Mouse (Mus musculus) small intestine, adult 2 months (tissue): ENCODE data around the gene Rpl37. TPM values are rescaled to one million over a fixed set of nuclear protein-coding genes. Genes with fewer than 3 reads are reported as not detected.

ENCODE experiments used
- H3K27ac ChIP-seq: fragments of 200-500 bp; 2 replicates; pipeline ENCODE4 v1.5.1; 2012; ENCODE audit warnings: low read depth, low read length, control low read depth, inconsistent platforms; ENCODE audit not compliant: insufficient read depth
- H3K27me3 ChIP-seq: fragments of 200-500 bp; 2 replicates; pipeline ENCODE4 v1.6.1; 2012; ENCODE audit warnings: mild to moderate bottlenecking, moderate library complexity, low read length, inconsistent platforms; ENCODE audit not compliant: control insufficient read depth, insufficient read depth
- H3K36me3 ChIP-seq: fragments of 200-500 bp; 2 replicates; pipeline ENCODE4 v1.6.1; 2012; ENCODE audit warnings: mild to moderate bottlenecking, low read length, control low read depth, inconsistent platforms; ENCODE audit not compliant: control insufficient read depth, insufficient read depth
- H3K4me1 ChIP-seq: fragments of 200-500 bp; 2 replicates; pipeline ENCODE4 v1.6.1; 2012; ENCODE audit warnings: low read length, inconsistent platforms, mixed read lengths; ENCODE audit not compliant: control insufficient read depth, insufficient read depth, insufficient read length
- H3K4me3 ChIP-seq: fragments of 200-500 bp; 2 replicates; pipeline ENCODE4 v1.5.1; 2012; ENCODE audit warnings: low read depth, mild to moderate bottlenecking, control low read depth, inconsistent platforms, low read length, moderate library complexity
- CTCF ChIP-seq: fragments of 200-500 bp; IDR thresholded peaks from 2 replicates; pipeline ENCODE4 v1.5.1; 2012; ENCODE audit warnings: low read depth, mild to moderate bottlenecking, control low read depth, inconsistent platforms, low read length, moderate library complexity, mixed read lengths; ENCODE audit not compliant: insufficient replicate concordance, insufficient read length; ENCODE audit errors: extremely low read depth
- POLR2A ChIP-seq: fragments of 200-500 bp; IDR thresholded peaks from 2 replicates; pipeline ENCODE4 v1.6.1; 2012; ENCODE audit warnings: low read depth, mild to moderate bottlenecking, control low read depth, inconsistent platforms, low read length, moderate library complexity
- WGBS: fragments of 180-500 bp; shearing (Covaris S2); methylation state at CpG from one replicate; pipeline ENCODE4 v1.1.7; 2018; 5-methylcytosine and 5-hydroxymethylcytosine counted together
- polyA plus RNA-seq: library from polyadenylated mRNA; depleted of rRNA; stranded (reverse); fragments of >200 nt; gene quantifications from 2 replicates; pipeline ENCODE4 v1.2.3, GENCODE M21; 2012

Gene Rpl37
- polyA plus RNA-seq, 1 experiment: 563 TPM

DNA sequence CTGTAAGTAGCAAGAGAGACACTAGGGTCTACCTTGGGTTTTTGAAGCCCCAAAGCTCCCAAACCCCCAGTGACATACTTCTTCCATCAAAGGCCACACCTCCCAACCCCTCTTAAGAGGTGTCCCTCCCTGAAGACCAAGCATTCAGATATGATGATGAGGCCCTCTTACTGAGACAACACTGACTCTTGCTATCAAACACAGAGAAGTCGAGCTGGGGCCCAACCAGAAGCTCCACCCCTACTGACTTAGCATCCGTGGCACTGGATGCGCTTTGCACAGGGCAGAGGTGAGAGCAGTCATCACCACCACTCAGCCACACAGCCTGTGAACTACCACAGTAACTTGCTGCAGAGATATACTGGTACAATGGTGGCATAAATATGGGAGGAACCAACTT is 3.8 kb upstream of the Rpl37 start:
- H3K36me3 ChIP-seq: peaks cover 2% of the 10 kb centered on the region; the same call in 1 of the 2 replicates
- peaks cover 2% of the 10 kb centered on the region; the same call in 1 of the 2 replicates for H3K4me1 ChIP-seq
- 84% methylated on average over 3 of the region's 3 CpGs for WGBS
- TF ChIP-seq POLR2A: no peak
- TF ChIP-seq CTCF: no peak
- no peaks in the 10 kb centered on the region for H3K27me3 ChIP-seq
- H3K4me3 ChIP-seq: no peak overlapping the region
- no peak overlapping the region for H3K27ac ChIP-seq

DNA sequence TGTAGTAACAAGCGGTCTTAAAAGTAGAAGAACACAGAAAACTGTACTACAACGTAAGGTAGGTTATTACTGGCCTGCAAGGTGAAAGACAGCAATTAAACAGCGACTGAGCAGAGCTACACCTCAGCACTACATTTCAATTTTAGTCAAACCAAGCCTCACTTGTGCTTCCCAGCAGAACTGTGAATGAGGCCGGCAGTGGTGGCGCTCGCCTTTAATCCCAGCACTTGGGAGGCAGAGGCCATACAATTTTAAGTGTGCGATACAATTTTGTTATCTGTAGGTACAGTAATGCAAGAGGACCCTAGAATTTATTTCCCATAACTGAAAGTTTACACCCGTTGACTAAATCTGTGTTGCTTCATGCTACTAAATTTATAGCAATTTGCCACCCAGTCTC is 1.3 kb upstream of the Rpl37 start:
- peak overlapping the region; percentile 32 for H3K4me3 ChIP-seq
- peaks cover 25% of the 10 kb centered on the region for H3K36me3 ChIP-seq
- 32% methylated on average over 8 of the region's 8 CpGs for WGBS
- TF ChIP-seq POLR2A: no peak
- H3K27ac ChIP-seq: no peak overlapping the region
- no peaks in the 10 kb centered on the region for H3K27me3 ChIP-seq
- H3K4me1 ChIP-seq: peaks cover 4% of the 10 kb centered on the region; the same call in 1 of the 2 replicates

DNA sequence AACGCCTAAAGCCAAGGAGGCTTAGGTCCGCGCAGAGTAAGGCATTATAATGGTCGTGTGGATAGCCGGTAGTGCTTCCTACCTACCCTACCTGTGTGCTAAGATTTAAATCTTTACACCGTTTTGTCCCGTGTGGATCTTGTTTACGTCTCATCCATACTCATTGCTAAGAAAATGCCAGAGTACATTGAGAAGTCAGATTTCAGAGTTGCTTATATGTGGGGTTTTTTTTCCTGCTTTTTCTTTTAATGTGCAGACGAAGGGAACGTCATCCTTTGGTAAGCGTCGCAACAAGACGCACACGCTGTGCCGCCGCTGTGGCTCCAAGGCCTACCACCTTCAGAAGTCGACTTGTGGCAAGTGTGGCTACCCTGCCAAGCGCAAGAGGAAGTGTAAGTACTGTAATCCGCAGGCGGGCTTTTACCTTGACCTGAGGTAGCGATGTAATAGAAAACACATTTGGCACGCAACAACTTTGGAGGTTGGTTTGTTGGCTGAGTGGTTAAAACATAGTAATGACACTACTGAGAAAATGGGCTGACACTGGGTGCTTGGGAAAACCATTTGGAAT is 671 bp downstream of the Rpl37 start:
- Histone ChIP-seq H3K36me3 (peaks cover 37% of the 10 kb centered on the region), H3K4me1 (peaks cover 4% of the 10 kb centered on the region; the same call in 1 of the 2 replicates), H3K4me3 (peak overlapping the region; percentile 77), H3K27ac (peak overlapping the region; percentile 17; the same call in 1 of the 2 replicates), H3K27me3 (no peaks in the 10 kb centered on the region)
- WGBS: under 1% methylated on average over 22 of the region's 22 CpGs
- no peak for TF ChIP-seq CTCF
- TF ChIP-seq POLR2A: no peak

DNA sequence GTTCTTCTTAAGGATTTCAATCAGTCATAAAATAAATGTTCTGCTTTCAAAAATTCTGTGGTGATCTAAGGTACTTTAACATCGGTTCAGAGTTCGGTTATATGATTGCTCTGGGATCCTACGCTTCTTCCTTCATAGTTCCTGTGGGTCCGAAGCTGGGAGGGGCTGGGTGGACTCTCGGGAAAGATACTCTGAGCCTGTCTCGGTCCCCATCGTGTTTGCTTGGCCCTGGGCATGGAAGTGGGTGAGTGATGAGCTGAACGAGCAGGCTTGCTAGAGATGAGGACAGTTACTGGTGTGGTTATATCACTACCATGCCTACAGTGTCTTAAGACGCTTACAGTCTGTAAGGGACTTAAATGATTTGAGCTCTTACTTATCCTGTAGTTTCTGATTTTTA is 2.2 kb downstream of the Rpl37 start:
- Histone ChIP-seq H3K27me3 (no peaks in the 10 kb centered on the region), H3K4me1 (peaks cover 4% of the 10 kb centered on the region; the same call in 1 of the 2 replicates), H3K27ac (no peak overlapping the region), H3K36me3 (peaks cover 37% of the 10 kb centered on the region), H3K4me3 (no peak overlapping the region)
- no peak for TF ChIP-seq POLR2A
- no peak for TF ChIP-seq CTCF
- 49% methylated on average over 9 of the region's 9 CpGs for WGBS

DNA sequence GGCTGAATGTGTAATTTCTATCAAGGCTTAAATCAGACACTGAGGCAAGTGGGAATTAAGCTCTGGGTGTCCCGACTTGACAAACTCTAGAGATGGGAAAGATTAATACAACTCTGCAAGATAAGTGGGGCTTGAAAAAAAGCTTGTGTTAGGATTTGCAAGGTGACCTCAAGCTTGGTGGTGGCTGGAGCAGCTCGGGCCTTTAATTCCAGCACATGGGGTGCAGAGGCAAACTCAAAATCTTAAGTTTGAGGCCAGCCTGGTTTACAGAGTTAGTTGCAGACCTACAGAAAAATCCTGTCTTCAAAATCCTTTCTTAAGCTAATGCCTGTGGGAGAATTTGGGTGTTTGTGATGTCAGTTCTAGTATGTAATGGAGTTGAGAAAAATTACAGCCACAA is 2.7 kb downstream of the Rpl37 start:
- Histone ChIP-seq H3K36me3 (peaks cover 38% of the 10 kb centered on the region), H3K4me3 (no peak overlapping the region), H3K27me3 (no peaks in the 10 kb centered on the region), H3K27ac (no peak overlapping the region), H3K4me1 (peaks cover 4% of the 10 kb centered on the region; the same call in 1 of the 2 replicates)
- TF ChIP-seq CTCF (no peak), POLR2A (no peak)
- WGBS: 61% methylated on average over 2 of the region's 2 CpGs

DNA sequence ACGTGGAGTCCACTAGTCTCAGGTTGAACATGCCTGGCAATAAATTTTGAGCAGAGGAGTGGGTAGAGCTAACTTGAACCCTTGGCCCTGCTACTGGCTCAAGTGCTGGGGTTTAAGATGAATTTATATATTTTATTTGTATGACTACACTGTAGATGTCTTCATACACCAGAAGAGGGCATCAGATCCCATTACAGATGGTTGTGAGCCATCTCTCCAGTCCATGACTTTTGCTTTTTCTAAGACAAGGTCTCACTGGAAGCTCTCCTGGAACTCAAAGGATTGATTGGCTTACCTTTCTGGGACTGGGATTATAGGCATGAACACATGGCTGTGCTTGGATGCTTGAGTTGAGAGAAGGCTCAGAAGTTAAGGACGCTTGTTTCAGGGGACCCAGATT is 3.3 kb downstream of the Rpl37 start:
- no peak overlapping the region for H3K4me3 ChIP-seq
- TF ChIP-seq POLR2A (no peak), CTCF (no peak)
- H3K27ac ChIP-seq: no peak overlapping the region
- 85% methylated on average over 2 of the region's 2 CpGs for WGBS
- peaks cover 41% of the 10 kb centered on the region for H3K36me3 ChIP-seq
- H3K27me3 ChIP-seq: no peaks in the 10 kb centered on the region
- peaks cover 4% of the 10 kb centered on the region; the same call in 1 of the 2 replicates for H3K4me1 ChIP-seq

DNA sequence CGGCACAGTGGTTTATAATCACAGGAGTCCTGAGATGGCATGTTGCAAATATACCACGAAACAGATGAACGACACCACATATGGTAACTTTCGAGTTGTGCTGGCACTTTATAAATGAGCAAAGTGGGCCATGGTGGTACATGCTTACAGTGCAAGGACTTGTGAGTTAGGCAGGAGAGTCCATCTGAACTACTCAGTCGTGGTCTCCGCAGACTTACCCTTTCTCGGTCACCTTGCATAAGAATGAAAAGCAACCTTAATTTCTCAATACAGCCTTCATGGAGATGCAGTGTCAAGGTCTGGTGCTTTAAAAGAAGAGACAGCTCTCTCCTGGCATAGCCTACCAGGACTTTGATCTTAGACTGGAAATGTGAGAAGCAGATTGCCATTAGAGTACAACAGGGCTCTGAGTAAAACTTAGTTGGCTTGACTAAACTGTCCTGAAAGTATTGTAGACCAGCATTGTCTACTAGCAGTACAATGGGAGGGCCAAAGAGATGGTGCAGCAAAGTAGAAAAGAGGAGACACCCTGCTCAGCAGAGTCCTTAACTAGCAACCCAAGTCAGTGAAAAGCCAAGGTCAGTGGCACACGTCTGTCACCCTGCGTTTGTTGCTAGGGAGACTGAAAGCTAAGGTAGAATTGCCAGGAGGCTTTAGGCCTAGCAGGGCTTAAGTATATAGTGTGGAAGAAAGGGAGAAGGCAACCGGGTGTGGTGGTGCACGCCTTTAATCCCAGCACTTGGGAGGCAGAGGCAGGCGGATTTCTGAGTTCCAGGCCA is 5.3 kb downstream of the Rpl37 start:
- Histone ChIP-seq H3K4me3 (no peak overlapping the region), H3K4me1 (peaks cover 4% of the 10 kb centered on the region; the same call in 1 of the 2 replicates), H3K36me3 (peaks cover 41% of the 10 kb centered on the region), H3K27ac (no peak overlapping the region), H3K27me3 (no peaks in the 10 kb centered on the region)
- TF ChIP-seq POLR2A (no peak), CTCF (no peak)
- 86% methylated on average over 12 of the region's 12 CpGs for WGBS
